Mouse (Mus musculus): ENCODE results near the gene Polr2j.
A peak's percentile ranks its signal among the peaks of the same experiment; 100 is the strongest.
"Not testable (repeated sequence)": the region's sequence is repeated elsewhere in the genome, so short reads cannot be mapped to it uniquely, and the experiment has no call there.

Gene Polr2j

DNA sequence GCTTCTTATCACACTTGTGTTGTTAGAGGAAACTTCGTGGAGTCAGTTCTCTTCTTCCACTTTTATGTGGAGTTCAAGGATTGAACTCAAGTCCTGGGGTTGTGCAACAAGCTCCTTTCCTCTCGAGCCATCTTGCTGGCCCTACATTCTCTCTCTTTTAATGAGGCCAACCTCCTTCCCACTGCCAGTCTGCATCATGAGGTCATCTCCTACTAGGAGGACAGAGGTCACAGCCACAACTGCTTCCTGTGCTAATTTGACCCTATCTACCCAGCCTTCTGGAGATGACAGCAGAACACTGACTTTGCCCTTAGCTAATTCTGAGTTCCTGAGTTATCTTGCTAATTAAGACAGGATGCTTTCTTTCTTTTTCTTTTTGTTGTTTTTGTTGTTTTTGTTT is 7.9 kb upstream of the Polr2j start:
- no peak for DNase-seq

- no peak for DNase-seq
Measured at GRCm38 (mm10) chr5:136109042-136109441, 7.4 kb upstream of the Polr2j start.

- DNase-seq, result peak; percentile 37
Measured at GRCm38 (mm10) chr5:136113546-136113945, 2.9 kb upstream of the Polr2j start.

DNA sequence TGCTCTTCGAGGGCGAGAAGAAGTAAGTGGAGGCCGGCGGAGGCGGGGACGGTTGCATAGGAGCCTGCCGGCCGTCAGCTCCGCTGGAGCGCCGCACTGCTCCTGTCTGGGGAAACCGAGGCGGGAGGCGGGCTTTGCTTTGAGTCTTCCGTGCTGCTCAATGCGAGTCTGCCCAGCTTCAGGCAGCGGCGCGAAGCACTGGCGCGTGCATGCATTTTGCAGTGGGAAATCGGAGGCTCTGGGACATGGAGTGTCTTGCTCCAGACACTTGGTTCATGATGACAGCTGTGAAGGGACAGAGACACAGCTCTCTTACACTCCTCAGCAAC is 317 bp downstream of the Polr2j start:
- DNase-seq, result no peak

- no peak for DNase-seq
Measured at GRCm38 (mm10) chr5:136122165-136122564, 5.7 kb downstream of the Polr2j start.

GRCm38 (mm10) chr5:136135571-136136291 is 19.3 kb downstream of the Polr2j start, which contains the start of the genes Lrwd1 and Alkbh4:
Gene Lrwd1 (minus strand): TSS chr5:136136074.
Gene Alkbh4 (plus strand): TSS chr5:136136146.
- peak; percentile 97 for DNase-seq

DNA sequence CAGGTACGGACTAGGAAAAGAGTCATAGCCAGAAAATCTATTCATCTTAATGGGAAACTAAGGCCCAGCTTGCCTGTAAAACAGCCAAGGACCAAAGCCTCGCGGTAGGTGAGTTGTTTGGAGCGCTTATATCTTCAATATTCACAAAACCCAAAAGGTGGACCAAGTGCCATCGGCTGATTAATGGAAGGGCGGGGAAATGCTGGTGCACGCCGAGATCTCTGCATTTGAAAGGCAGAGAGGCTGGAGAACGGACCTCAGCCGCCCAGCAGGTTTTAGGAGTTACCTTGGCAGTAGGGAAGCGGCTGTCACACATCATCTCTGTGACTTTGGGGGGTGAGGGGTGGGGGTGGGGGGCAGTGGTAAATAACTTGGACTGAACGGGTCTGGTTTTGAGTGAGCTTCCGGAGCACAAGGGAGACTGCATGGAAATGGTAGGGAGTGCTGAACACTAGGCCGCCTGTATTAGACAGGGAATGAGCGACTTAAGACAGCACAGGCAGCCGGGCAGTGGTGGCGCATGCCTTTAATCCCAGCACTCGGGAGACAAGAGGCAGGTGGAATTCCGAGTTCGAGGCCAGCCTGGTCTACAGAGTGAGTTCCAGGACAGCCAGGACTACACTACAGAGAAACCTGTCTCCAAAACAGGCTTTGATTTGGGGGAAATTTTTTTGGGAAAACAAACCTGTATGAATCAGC is 20.0 kb downstream of the Polr2j start:
- no peak for DNase-seq

- peak; percentile 74 for DNase-seq
Measured at GRCm38 (mm10) chr5:136137658-136138274, 21.3 kb downstream of the Polr2j start.

- no peak for DNase-seq
Measured at GRCm38 (mm10) chr5:136139393-136139792, 23.0 kb downstream of the Polr2j start.

DNA sequence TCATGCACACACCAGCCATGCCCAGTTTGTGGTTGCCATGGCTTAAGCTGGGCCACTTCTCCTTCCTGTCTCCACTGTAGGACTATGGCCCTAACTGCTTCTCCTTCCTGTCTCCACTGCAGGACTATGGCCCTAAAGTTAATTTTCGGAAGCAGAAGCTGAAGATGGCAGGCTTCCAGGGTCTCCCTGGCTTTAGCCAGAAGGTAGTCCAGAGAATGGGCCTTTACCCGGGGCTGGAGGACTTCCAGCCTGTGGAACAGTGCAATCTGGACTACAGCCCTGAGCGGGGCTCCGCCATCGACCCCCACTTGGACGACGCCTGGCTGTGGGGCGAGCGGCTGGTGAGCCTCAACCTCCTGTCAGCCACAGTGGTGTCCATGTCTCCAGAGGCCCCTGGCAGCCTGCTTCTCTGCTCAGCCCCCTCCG is 23.6 kb downstream of the Polr2j start:
- DNase-seq, result no peak

GRCm38 (mm10) chr5:136142746-136143145 is 26.3 kb downstream of the Polr2j start:
- DNase-seq, result no peak

DNA sequence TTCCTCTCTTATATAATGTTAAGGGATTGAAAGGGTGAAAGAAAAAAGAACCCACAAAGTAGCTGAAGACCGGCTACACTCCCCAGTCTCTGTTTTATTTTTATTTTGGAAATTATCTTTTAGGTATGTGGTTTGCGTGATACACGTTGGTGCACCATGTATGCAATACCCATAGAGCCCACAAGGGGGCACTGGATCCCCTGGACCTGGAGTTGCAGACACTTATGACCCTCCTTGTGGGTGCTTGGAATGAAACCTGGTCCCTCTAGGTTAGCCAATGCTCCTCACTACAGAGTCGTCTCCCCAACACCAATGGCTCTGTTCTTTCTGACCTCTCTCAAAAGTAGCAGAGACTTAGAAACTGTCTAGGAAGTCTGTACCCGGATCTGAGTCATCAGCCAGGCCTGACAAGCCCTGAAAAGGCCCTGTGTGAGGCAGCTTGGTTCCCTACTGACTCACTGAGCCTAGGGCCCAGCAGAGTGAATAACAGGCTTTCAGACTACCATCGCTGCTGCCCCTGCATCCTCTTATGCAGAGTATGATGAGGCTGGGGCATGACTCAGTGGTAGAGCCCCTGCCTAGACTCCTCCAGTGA is 26.8 kb downstream of the Polr2j start:
- no peak for DNase-seq

DNA sequence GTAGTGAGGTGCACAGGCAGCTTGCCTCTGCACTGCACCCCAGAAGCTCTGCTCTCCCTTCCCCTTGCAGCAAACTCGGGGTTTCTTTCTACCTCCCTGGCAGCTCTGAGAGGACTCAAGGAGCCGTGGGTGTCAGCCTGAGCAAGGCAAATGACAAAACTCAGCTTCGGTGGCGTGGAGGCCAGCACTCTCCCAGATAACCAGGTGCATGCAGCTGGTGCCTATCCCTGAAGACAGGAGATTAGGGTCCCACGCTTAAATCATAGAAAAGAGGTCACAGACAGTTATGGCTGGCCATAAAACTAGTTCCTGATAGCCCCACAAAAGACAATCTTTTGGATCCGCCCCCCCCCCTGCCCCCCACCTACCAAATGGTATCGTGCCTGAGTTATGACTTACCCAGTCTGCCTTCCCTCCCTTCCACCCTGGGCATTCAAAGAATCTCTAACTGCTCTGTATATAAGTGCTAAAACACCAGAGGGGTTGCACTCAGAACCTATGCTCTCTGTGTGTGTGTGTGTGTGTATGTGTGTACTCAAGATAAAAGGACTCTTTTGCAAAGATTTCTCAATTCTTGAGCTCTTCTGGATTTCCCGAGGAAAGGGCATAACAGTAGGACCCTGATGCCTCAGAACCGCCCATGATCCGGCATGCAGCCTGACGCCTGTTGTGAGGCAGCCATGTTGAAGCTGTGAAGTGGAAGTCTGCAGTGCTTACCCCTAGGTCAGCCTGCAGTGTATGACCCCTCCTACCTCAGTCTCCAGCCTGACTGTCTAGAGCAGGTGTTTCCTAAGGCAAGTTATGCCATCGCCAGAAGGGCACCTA is 28.4 kb downstream of the Polr2j start:
- no peak for DNase-seq

- DNase-seq, result no peak
Measured at GRCm38 (mm10) chr5:136146936-136147335, 30.5 kb downstream of the Polr2j start.

GRCm38 (mm10) chr5:136147704-136148103 is 31.3 kb downstream of the Polr2j start:
- no peak for DNase-seq

- not testable (repeated sequence) for DNase-seq
Measured at GRCm38 (mm10) chr5:136149134-136149576, 32.7 kb downstream of the Polr2j start.

DNA sequence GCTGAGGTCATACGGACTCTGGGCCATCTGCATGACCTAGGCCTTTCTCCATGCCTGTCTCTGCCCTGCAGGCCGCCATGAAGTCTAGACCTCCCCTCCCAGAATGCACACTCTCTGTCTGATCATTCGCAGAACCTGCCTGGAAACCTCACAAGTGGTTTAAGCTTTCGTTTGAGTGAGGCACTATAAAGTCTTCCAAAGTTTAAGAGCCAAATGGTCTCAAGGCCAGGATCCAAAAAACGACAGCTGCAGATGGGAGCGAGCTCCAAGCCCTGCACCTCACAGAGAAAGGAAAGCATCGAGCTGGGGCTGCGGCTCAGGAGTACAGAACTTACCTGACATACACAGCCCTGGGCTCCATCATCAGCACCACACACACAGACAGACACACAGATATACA is 35.9 kb downstream of the Polr2j start:
- no peak for DNase-seq

GRCm38 (mm10) chr5:136155399-136155798 is 39.0 kb downstream of the Polr2j start:
- DNase-seq, result no peak

- DNase-seq, result not testable (repeated sequence)
Measured at GRCm38 (mm10) chr5:136160084-136160483, 43.7 kb downstream of the Polr2j start.

- no peak for DNase-seq
Measured at GRCm38 (mm10) chr5:136163807-136164474, 47.5 kb downstream of the Polr2j start.

DNA sequence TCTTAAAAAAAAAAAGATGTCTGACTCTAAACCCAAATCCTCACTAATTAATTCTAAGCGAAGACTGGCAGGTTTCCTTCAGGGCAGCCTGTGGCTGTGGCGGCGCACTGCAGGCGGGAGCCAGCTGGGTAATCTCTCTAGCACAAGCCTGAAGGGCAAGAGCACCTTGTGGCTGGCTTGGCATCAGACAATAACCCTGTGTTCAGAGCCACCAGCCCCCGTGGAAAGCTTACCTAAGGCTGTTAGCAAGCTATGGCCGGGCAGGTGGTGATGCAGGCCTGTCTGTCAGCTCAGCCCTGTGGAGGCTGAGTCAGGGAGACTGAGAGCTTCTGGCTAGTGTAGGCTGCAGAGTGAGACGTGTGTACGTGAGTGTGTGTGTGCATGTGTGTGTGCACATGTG is 48.8 kb downstream of the Polr2j start:
- DNase-seq, result no peak

DNA sequence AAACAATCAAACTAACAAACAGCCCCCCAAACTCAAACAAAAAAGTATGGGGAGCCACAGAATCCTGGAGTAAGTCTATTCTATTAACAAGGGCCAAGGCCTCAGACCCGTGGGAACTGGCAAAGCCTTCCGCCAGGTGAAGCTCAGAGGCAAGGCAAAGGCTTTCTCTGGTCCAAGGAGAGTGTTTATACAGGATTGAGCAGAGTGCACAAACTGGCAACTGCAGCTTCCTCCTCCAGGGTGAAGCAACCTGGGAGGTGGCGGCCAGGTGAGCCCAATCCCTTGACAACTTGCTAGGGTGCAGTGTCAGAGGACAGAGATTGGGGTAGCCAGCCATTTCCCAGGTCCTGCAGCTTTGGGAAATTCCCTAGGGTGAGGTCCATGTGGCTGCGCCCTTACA is 50.9 kb downstream of the Polr2j start:
- DNase-seq, result no peak
